Mouse (Mus musculus) CH12.LX (cell line): ENCODE data around the gene Rexo2. TPM values are rescaled to one million over a fixed set of nuclear protein-coding genes. Genes with fewer than 3 reads are reported as not detected.
A peak's percentile ranks its signal among the peaks of the same experiment; 100 is the strongest.

Experiments
- DNase-seq: peaks from one replicate; pipeline ENCODE4 v3.0.0-alpha.2; 2013; ENCODE audit errors: extremely low read depth
- H3K27ac ChIP-seq: 2 replicates; pipeline ENCODE4 v1.5.1; 2012; ENCODE audit warnings: low read depth, mild to moderate bottlenecking, control low read depth, moderate library complexity; ENCODE audit not compliant: insufficient read depth
- H3K27me3 ChIP-seq: replicated peaks from 2 replicates; pipeline ENCODE3; 2012; ENCODE audit warnings: inconsistent platforms
- H3K36me3 ChIP-seq, 2 experiments: replicated peaks in 1 of 2; 2 replicates each; pipeline versions ENCODE3 to v1.6.1; 2012; ENCODE audit warnings: inconsistent platforms in 1 of 2, low read length in 1 of 2, mild to moderate bottlenecking in 1 of 2, mixed read lengths in 1 of 2, moderate library complexity in 1 of 2; ENCODE audit not compliant: control insufficient read depth in 1 of 2, insufficient read depth in 1 of 2
- H3K4me1 ChIP-seq, 2 experiments: 2 replicates each; pipeline ENCODE4 v1.6.1; 2012; ENCODE audit warnings: inconsistent platforms in 1 of 2, moderate library complexity in 1 of 2; ENCODE audit not compliant: insufficient read depth in 2 of 2, control insufficient read depth in 1 of 2
- H3K4me2 ChIP-seq: 2 replicates; pipeline ENCODE4 v1.6.1; 2012; ENCODE audit warnings: low read depth, mild to moderate bottlenecking, control low read depth; ENCODE audit not compliant: poor library complexity, insufficient read depth, severe bottlenecking
- H3K4me3 ChIP-seq, 3 experiments: fragments of 150-350 bp in 1 of 3; sonication (generic) in 1 of 3; replicated peaks in 1 of 3; 2 replicates each; pipeline versions ENCODE3 to v1.5.1; 2011 to 2012; ENCODE audit warnings: low read depth in 2 of 3, low read length in 2 of 3, mild to moderate bottlenecking in 2 of 3, moderate library complexity in 2 of 3, control low read depth in 1 of 3, improper control_type of control experiment in 1 of 3, inconsistent platforms in 1 of 3, mixed read lengths in 1 of 3; ENCODE audit not compliant: poor library complexity in 1 of 3
- H3K79me2 ChIP-seq: replicated peaks from 2 replicates; pipeline ENCODE4 v1.6.1; 2012; ENCODE audit warnings: mild to moderate bottlenecking, moderate library complexity; ENCODE audit not compliant: control insufficient read depth, poor library complexity, insufficient read depth, severe bottlenecking; ENCODE audit errors: extremely low read depth
- H3K9ac ChIP-seq: 2 replicates; pipeline ENCODE4 v1.6.1; 2012; ENCODE audit warnings: low read depth, mild to moderate bottlenecking, control low read depth, moderate library complexity; ENCODE audit not compliant: insufficient read depth
- H3K9me3 ChIP-seq: replicated peaks from 2 replicates; pipeline ENCODE3; 2012; ENCODE audit warnings: low read length, inconsistent platforms, mixed read lengths
- CTCF ChIP-seq, 2 experiments: IDR thresholded peaks in 1 of 2; conservative IDR thresholded peaks in 1 of 2; 2 replicates each; pipeline ENCODE4 v1.5.1; 2011 to 2012; ENCODE audit warnings: low read depth in 2 of 2, low read length in 2 of 2, improper control_type of control experiment in 1 of 2, inconsistent platforms in 1 of 2, mild to moderate bottlenecking in 1 of 2, moderate library complexity in 1 of 2
- ELF1 ChIP-seq: IDR thresholded peaks from 2 replicates; pipeline ENCODE4 v1.6.1; 2014; ENCODE audit warnings: low read depth, mild to moderate bottlenecking, inconsistent platforms, low read length, improper control_type of control experiment
- EP300 ChIP-seq: IDR thresholded peaks from 2 replicates; pipeline ENCODE4 v1.6.1; 2011; ENCODE audit warnings: low read length, improper control_type of control experiment
- ETS1 ChIP-seq: conservative IDR thresholded peaks from 2 replicates; pipeline ENCODE4 v1.6.1; 2012; ENCODE audit warnings: low read depth, mild to moderate bottlenecking, inconsistent platforms, low read length, improper control_type of control experiment, moderate library complexity
- IRF4 ChIP-seq: IDR thresholded peaks from 2 replicates; pipeline ENCODE4 v1.6.1; 2014; ENCODE audit warnings: low read depth, mild to moderate bottlenecking, inconsistent platforms, low read length, improper control_type of control experiment
- MAX ChIP-seq: IDR thresholded peaks from 2 replicates; pipeline ENCODE4 v1.6.1; 2011; ENCODE audit warnings: low read length, improper control_type of control experiment
- MXI1 ChIP-seq: IDR thresholded peaks from 2 replicates; pipeline ENCODE4 v1.6.1; 2011; ENCODE audit warnings: mild to moderate bottlenecking, low read depth, low read length, improper control_type of control experiment
- MYC ChIP-seq: IDR thresholded peaks from 2 replicates; pipeline ENCODE4 v1.6.1; 2011; ENCODE audit warnings: low read depth, mild to moderate bottlenecking, improper control_type of control experiment, low read length
- PAX5 ChIP-seq: IDR thresholded peaks from 2 replicates; pipeline ENCODE4 v1.6.1; 2012; ENCODE audit warnings: low read length, inconsistent platforms, mixed read lengths
- POLR2A ChIP-seq: IDR thresholded peaks from 2 replicates; pipeline ENCODE4 v1.6.1; 2011; ENCODE audit warnings: low read depth, mild to moderate bottlenecking, improper control_type of control experiment, low read length
- RAD21 ChIP-seq: IDR thresholded peaks from 2 replicates; pipeline ENCODE4 v1.6.1; 2011; ENCODE audit warnings: low read depth, mild to moderate bottlenecking, low read length, improper control_type of control experiment, moderate library complexity
- RCOR1 ChIP-seq: conservative IDR thresholded peaks from 2 replicates; pipeline ENCODE4 v1.6.1; 2012; ENCODE audit warnings: low read depth, mild to moderate bottlenecking, inconsistent platforms, low read length, improper control_type of control experiment
- SMC3 ChIP-seq: IDR thresholded peaks from 2 replicates; pipeline ENCODE4 v1.6.1; 2011; ENCODE audit warnings: low read depth, low read length, improper control_type of control experiment
- TBP ChIP-seq: conservative IDR thresholded peaks from 2 replicates; pipeline ENCODE4 v1.6.1; 2011; ENCODE audit warnings: low read depth, low read length, improper control_type of control experiment
- TCF12 ChIP-seq: IDR thresholded peaks from 2 replicates; pipeline ENCODE4 v1.6.1; 2014; ENCODE audit warnings: low read depth, mild to moderate bottlenecking, inconsistent platforms, low read length, improper control_type of control experiment
- USF2 ChIP-seq: conservative IDR thresholded peaks from 2 replicates; pipeline ENCODE4 v1.6.1; 2011; ENCODE audit warnings: low read depth, low read length, improper control_type of control experiment
- ZNF384 ChIP-seq: IDR thresholded peaks from 2 replicates; pipeline ENCODE4 v1.6.1; 2012; ENCODE audit warnings: low read depth, low read length, improper control_type of control experiment, inconsistent platforms
- dilution Hi-C: fragments of 300-500 bp; cut with MboI; formaldehyde crosslinking; loops from 2 replicates; pipeline ENCODE4 v1.14.3; 2020; ENCODE audit warnings: low sequenced_read_pairs; ENCODE audit not compliant: extremely low pct_unique_long_range_greater_than_20kb, extremely low pct_ligation_motif_present
- in situ Hi-C: fragments of 300-500 bp; cut with MboI; formaldehyde crosslinking; loops from 3 replicates; pipeline ENCODE4 v1.14.3; 2019; ENCODE audit warnings: low sequenced_read_pairs, low pct_ligation_motif_present, low pct_unique_long_range_greater_than_20kb, mixed read lengths
- polyA plus RNA-seq: library from polyadenylated mRNA; unstranded; fragments of >175 nt; gene quantifications from 2 replicates; pipeline ENCODE4 v1.2.1, GENCODE M21; 2012; ENCODE audit warnings: low read depth; ENCODE audit not compliant: insufficient read length
- total RNA-seq, 2 experiments: library from RNA; depleted of rRNA; stranded (reverse); fragments of 300-350 nt in 1 of 2; fragments of >200 nt in 1 of 2; gene quantifications; 2 replicates each; pipeline ENCODE4 v1.2.3; 2012 to 2014

The Rexo2 gene
- total and polyA plus RNA-seq, 3 experiments = 108 to 296 (median 120) TPM

GRCm38 (mm10) chr9:48503001-48503400 is 22.6 kb upstream of the Rexo2 start:
- H3K27ac ChIP-seq = no peak overlapping the region
- H3K36me3 ChIP-seq = no peaks in the 10 kb centered on the region
- no peak overlapping the region for H3K9ac ChIP-seq
- dilution Hi-C loops = no loop called here
- no peaks in the 10 kb centered on the region for H3K27me3 ChIP-seq
- TF ChIP-seq PAX5 (no peak), ELF1 (no peak), ZNF384 (no peak), TCF12 (no peak)
- in situ Hi-C loops = no loop called here
- no peaks in the 10 kb centered on the region for H3K9me3 ChIP-seq
- no peaks in the 10 kb centered on the region for H3K4me1 ChIP-seq
- DNase-seq = no peak
- H3K79me2 ChIP-seq = no peaks in the 10 kb centered on the region
- H3K4me3 ChIP-seq = no peak overlapping the region
- no peak overlapping the region for H3K4me2 ChIP-seq

GRCm38 (mm10) chr9:48501192-48501591 is 20.8 kb upstream of the Rexo2 start:
- Histone ChIP-seq H3K9me3 (no peaks in the 10 kb centered on the region), H3K27ac (no peak overlapping the region), H3K4me3 (no peak overlapping the region), H3K27me3 (no peaks in the 10 kb centered on the region), H3K9ac (no peak overlapping the region), H3K4me2 (no peak overlapping the region), H3K4me1 (peaks cover under 1 to 2% of the 10 kb centered on the region in 2 experiments; a peak in 3 of 4 replicates), H3K79me2 (0 out of 2 replicates have a peak, but pooled peaks cover under 1% of the 10 kb centered on the region), H3K36me3 (peaks cover 0 to 3% of the 10 kb centered on the region in 2 experiments)
- DNase-seq = no peak
- no peak for TF ChIP-seq PAX5
- TF ChIP-seq CTCF (conservative IDR thresholded peaks at IDR 0.05 in 1 of 2, IDR thresholded peaks at IDR 0.05 in 1 of 2; ENCODE audit: low read depth in 2 of 2, low read length in 2 of 2) = peak in 1 of 2 experiments; percentile 9; a peak in 1 of 4 replicates
- in situ Hi-C loops (no loop called here), dilution Hi-C loops (no loop called here)

- H3K27ac ChIP-seq = peak overlapping the region; percentile 84
- peaks cover 3 to 23% of the 10 kb centered on the region in 2 experiments; a peak in 3 of 4 replicates for H3K4me1 ChIP-seq
- in situ Hi-C loops (no loop called here), dilution Hi-C loops (no loop called here)
- H3K27me3 ChIP-seq = no peaks in the 10 kb centered on the region
- DNase-seq = no peak
- peaks cover 37% of the 10 kb centered on the region for H3K79me2 ChIP-seq
- peak overlapping the region; percentile 98 for H3K9ac ChIP-seq
- H3K36me3 ChIP-seq = peaks cover 20 to 33% of the 10 kb centered on the region in 2 experiments
- peak overlapping the region; percentile 97; the same call in 1 of the 2 replicates for H3K4me2 ChIP-seq
- H3K9me3 ChIP-seq = no peaks in the 10 kb centered on the region
- peak overlapping the region; percentile 77 to 99 (median 90) for H3K4me3 ChIP-seq
- TF ChIP-seq USF2 (no peak), MYC (no peak), MAX (0 out of 2 replicates have a peak, but pooled peaks have one; percentile 9), ETS1 (no peak; the same call in 1 of the 2 replicates), TBP (no peak), IRF4 (no peak), POLR2A (no peak), SMC3 (no peak), MXI1 (peak; percentile 13; the same call in 1 of the 2 replicates), RAD21 (no peak), RCOR1 (no peak), EP300 (no peak)
These were observed 15.1 kb upstream of the Rexo2 start for GRCm38 (mm10) chr9:48495548-48495932.
